Mouse (Mus musculus) effector memory CD4-positive, alpha-beta T cell, adult 7 months (primary cell): ENCODE data around the gene Zc3hc1. TPM values are rescaled to one million over a fixed set of nuclear protein-coding genes. Genes with fewer than 3 reads are reported as not detected.

Experiments
- polyA plus RNA-seq: library from polyadenylated mRNA; unstranded; fragments of 100-300 nt; shearing (Covaris generic); gene quantifications from one replicate; pipeline ENCODE4 v1.2.1, GENCODE M21; 2017

Gene Zc3hc1
- 46.2 TPM for polyA plus RNA-seq

DNA sequence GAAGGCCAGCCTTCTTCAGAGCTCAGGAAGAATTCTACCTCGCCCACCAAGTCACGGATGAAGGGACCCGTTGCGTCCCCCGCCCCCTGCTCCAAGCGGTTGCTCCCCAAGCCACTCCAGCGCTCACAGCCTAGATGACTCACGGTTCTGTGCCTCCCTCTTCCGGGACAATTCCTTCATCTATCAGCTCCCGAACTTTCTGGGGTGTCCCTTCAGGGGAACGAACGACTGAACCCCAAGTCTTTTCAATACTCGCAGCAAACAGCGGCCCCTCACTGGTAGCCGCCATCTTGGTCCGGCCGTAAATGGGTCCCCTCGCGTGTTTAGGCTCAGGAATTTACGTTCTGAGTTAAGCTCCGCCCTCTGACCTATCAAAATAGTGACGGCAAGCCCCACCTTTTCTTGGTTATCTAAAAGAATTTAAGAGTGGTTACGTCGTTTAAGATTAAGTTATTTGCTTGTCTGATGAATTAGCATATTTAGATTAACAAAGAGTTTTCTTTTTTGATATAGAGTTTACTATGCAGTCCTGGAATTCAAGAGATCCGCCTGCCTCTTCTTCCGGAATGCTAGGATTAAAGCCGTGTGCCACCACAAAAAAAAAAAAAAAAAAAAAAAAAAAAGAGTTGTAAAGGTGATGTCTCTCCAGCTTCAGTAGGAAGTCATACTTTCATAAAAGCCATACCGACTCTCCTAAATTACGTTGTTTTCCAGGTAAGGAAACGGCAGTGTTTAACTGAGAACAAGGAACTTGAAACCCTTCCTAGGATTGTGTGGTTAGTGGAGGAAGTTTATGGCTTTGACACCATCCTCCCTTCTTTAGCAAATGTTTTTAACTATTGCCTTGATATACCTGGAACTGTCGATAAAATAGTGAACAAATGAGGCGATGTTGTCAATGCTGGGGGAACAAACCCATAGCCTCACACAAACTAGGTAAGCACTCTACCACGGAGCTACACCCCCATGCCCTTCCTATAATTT is at the start of gene Zc3hc1:
Zc3hc1 (minus strand) TSS at position 315 of the 984 bp plus-strand sequence.

GRCm38 (mm10) chr6:30401308-30402015 is 10.6 kb upstream of the Zc3hc1 start, which contains the start of gene Klhdc10:
Gene Klhdc10, plus strand, starts transcription at chr6:30401868.

Other genes with a start within 250 kb of the Zc3hc1 start
- gene Ube2h, start 86.5 kb downstream of the Zc3hc1 start, polyA plus RNA-seq: 99.0 TPM
- gene Klhdc10, start 10.8 kb upstream of the Zc3hc1 start, polyA plus RNA-seq: 18.4 TPM
- gene Tmem209, start 118.8 kb upstream of the Zc3hc1 start, polyA plus RNA-seq: 43.2 TPM
- not detected for gene Ssmem1, start 118.8 kb upstream of the Zc3hc1 start, polyA plus RNA-seq
- not detected for gene Cpa2, start 150.6 kb upstream of the Zc3hc1 start, polyA plus RNA-seq
- gene Cpa4, start 177.3 kb upstream of the Zc3hc1 start, polyA plus RNA-seq: not detected
- not detected for gene Cpa5, start 220.0 kb upstream of the Zc3hc1 start, polyA plus RNA-seq
- not detected for gene Cpa1, start 248.2 kb upstream of the Zc3hc1 start, polyA plus RNA-seq